Mouse (Mus musculus) cerebellum, adult 18-20 months (tissue): Measurements from ENCODE around the gene Tm6sf2.
"Not testable (repeated sequence)": the region's sequence is repeated elsewhere in the genome, so short reads cannot be mapped to it uniquely, and the experiment has no call there.

Experiments
- DNase-seq, 2 experiments: peaks; one replicate each; pipeline ENCODE4 v3.0.0; 2021

Gene Tm6sf2

GRCm38 (mm10) chr8:70072441-70073069, at the start of gene Tm6sf2:
Tm6sf2 (plus strand) TSS chr8:70072924.
- no peak for DNase-seq

- DNase-seq = no peak
Measured at GRCm38 (mm10) chr8:70023596-70023995, 49.1 kb upstream of the Tm6sf2 start.

- DNase-seq = no peak
Measured at GRCm38 (mm10) chr8:70026151-70026550, 46.6 kb upstream of the Tm6sf2 start.

- no peak for DNase-seq
Measured at GRCm38 (mm10) chr8:70030255-70030654, 42.5 kb upstream of the Tm6sf2 start.

GRCm38 (mm10) chr8:70037994-70038393, 34.7 kb upstream of the Tm6sf2 start:
- no peak for DNase-seq

GRCm38 (mm10) chr8:70041885-70042546, 30.7 kb upstream of the Tm6sf2 start:
- peak in 1 of 2 experiments; percentile 38 for DNase-seq

- peak; percentile 94 to 96 for DNase-seq
Measured at GRCm38 (mm10) chr8:70042583-70043455, 29.9 kb upstream of the Tm6sf2 start, which contains the start of the genes Mau2 and Sugp1. Mau2 (minus strand) TSS chr8:70042734. Sugp1 (plus strand) TSS chr8:70042813.

GRCm38 (mm10) chr8:70043996-70044395, 28.7 kb upstream of the Tm6sf2 start:
- DNase-seq = no peak

GRCm38 (mm10) chr8:70049662-70050061, 23.1 kb upstream of the Tm6sf2 start:
- DNase-seq = no peak

GRCm38 (mm10) chr8:70050434-70050833, 22.3 kb upstream of the Tm6sf2 start:
- not testable (repeated sequence) for DNase-seq

- no peak for DNase-seq
Measured at GRCm38 (mm10) chr8:70057721-70058120, 15.0 kb upstream of the Tm6sf2 start.

GRCm38 (mm10) chr8:70071836-70072440, 786 bp upstream of the Tm6sf2 start:
- no peak for DNase-seq

GRCm38 (mm10) chr8:70073120-70073519, 396 bp downstream of the Tm6sf2 start:
- DNase-seq = no peak

GRCm38 (mm10) chr8:70073682-70074081, 958 bp downstream of the Tm6sf2 start:
- no peak for DNase-seq

GRCm38 (mm10) chr8:70081976-70082375, 9.3 kb downstream of the Tm6sf2 start:
- peak; percentile 37 to 44 for DNase-seq

GRCm38 (mm10) chr8:70083285-70083684, 10.6 kb downstream of the Tm6sf2 start, which contains the start of gene Hapln4:
Hapln4 (plus strand) TSS chr8:70083457.
- peak; percentile 91 to 95 for DNase-seq

GRCm38 (mm10) chr8:70084191-70085065, 11.7 kb downstream of the Tm6sf2 start:
- DNase-seq = peak; percentile 60 to 62

GRCm38 (mm10) chr8:70086151-70086550, 13.4 kb downstream of the Tm6sf2 start:
- DNase-seq = no peak

GRCm38 (mm10) chr8:70087237-70087636, 14.5 kb downstream of the Tm6sf2 start:
- no peak for DNase-seq

GRCm38 (mm10) chr8:70087836-70088650, 15.3 kb downstream of the Tm6sf2 start:
- peak; percentile 61 to 62 for DNase-seq
